Mouse (Mus musculus) forebrain, embryonic 12.5 days (tissue): ENCODE measurements around the gene Eif4ebp2. TPM values are rescaled to one million over a fixed set of nuclear protein-coding genes. Genes with fewer than 3 reads are reported as not detected.

ENCODE experiments used
- polyA plus RNA-seq: library from polyadenylated mRNA; unstranded; fragments of >200 nt; fragmentation: Nextera tagmentation; extraction: Ambion mirVana; gene quantifications from 2 replicates; pipeline ENCODE4 v1.2.1, GENCODE M21; 2016

The Eif4ebp2 gene
- polyA plus RNA-seq, 1 experiment from 2014 or later = 88.3 TPM

Other genes starting within 250 kb of the Eif4ebp2 start
- gene Adamts14, start 179.2 kb downstream of the Eif4ebp2 start, polyA plus RNA-seq = 0.36 and 0.45 TPM in 2 replicates
- not detected in 2 replicates for gene Prf1, start 154.8 kb downstream of the Eif4ebp2 start, polyA plus RNA-seq
- gene Pald1, start 69.1 kb downstream of the Eif4ebp2 start, polyA plus RNA-seq = 20.7 and 22.9 TPM in 2 replicates
- 0.15 TPM in 1 of 2 replicates, not detected in the other for gene Nodal, start 34.7 kb downstream of the Eif4ebp2 start, polyA plus RNA-seq
- 14.4 and 15.7 TPM in 2 replicates for gene Lrrc20, start 23.1 kb upstream of the Eif4ebp2 start, polyA plus RNA-seq
- 0.18 and 0.36 TPM in 2 replicates for gene Npffr1, start 142.8 kb upstream of the Eif4ebp2 start, polyA plus RNA-seq
- 264 and 269 TPM in 2 replicates for gene Ppa1, start 195.9 kb upstream of the Eif4ebp2 start, polyA plus RNA-seq
- 216 and 221 TPM in 2 replicates for gene Sar1a, start 227.6 kb upstream of the Eif4ebp2 start, polyA plus RNA-seq
- gene Tysnd1, start 242.9 kb upstream of the Eif4ebp2 start, polyA plus RNA-seq = 28.4 and 28.9 TPM in 2 replicates